Comparison of ENCODE assay signal across 26 mouse cellular contexts in the genomic region with DNA sequence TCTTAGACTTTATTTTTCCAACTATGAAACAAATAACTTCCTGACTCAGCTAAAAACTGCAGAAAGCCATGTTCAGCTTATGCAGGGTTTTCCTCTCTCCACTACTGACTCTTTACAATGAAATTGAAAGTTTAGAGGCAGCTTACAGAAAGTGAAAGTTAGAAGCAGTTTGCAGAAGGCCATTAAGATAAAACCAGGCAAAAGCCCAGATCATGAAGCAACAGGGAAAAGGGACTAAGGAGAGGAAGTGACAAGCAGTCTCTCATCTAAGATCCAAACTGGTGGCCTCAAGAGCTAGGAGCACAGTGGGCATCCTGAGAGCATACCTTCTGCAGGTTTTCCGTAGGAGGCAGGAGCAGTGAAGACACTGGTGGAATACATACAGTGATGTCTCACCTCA.
A peak's percentile ranks its signal among the peaks of the same experiment; 100 is the strongest.
DNase-seq lines count a peak whose midpoint lies in the region; ATAC-seq lines count a peak whose summit lies in the region.
"Had no signal": no experiment of that assay in that cellular context is flagged by ENCODE, and none has a peak within 500 bp of the region (broad histone marks: within the 10 kb centered on the region; RNA-seq: fewer than 3 reads in every experiment).

No protein-coding gene starts in this region.

- no peaks in the 10 kb centered on the region for H3K9me3 ChIP-seq in heart, embryonic 11.5 days (replicated peaks; ENCODE audit: control insufficient read depth, low read length)
- H3K9me3 ChIP-seq: embryonic facial prominence, embryonic 13.5 days; forebrain, embryonic 10.5 days; forebrain, embryonic 15.5 days; hindbrain, embryonic 15.5 days; intestine, embryonic 15.5 days; midbrain, embryonic 12.5 days; neural tube, embryonic 13.5 days had no signal

- no peak overlapping the region for H3K9ac ChIP-seq in heart, embryonic 11.5 days (ENCODE audit: low read depth, low read length)
- H3K9ac ChIP-seq: embryonic facial prominence, embryonic 13.5 days; forebrain, embryonic 15.5 days; hindbrain, embryonic 15.5 days; intestine, embryonic 15.5 days; liver, embryonic 14.5 days; midbrain, embryonic 12.5 days; neural tube, embryonic 13.5 days had no signal

- peak; percentile 87 for DNase-seq in heart, adult 11 months
- peak; percentile 65 for DNase-seq in 416B (ENCODE audit: low read depth)
- DNase-seq in MEL-GATA-1-ER (ENCODE audit: extremely low read depth, low read depth) = peak; percentile 4
- peak; percentile 7 for DNase-seq in induced T-regulatory cell, adult 2 months (ENCODE audit: low read depth)
- DNase-seq in right cerebral cortex, postnatal 36 days (ENCODE audit: low spot score in 2 of 2) = no peak
- DNase-seq in lung, postnatal 25 days (ENCODE audit: low spot score) = no peak
- no peak for DNase-seq in gastrocnemius, postnatal 4 days (ENCODE audit: low spot score in 2 of 2)
- DNase-seq: adrenal gland, postnatal 10 days; cerebellum, adult 11 months; cerebellum, adult 9-11 months; heart, postnatal 4 days; kidney, adult 2 months; kidney, postnatal 36 days; left cerebral cortex, postnatal 4 days; lung, adult 2 months; lung, postnatal 10 days had no signal

- H3K27ac ChIP-seq in heart, embryonic 11.5 days (ENCODE audit: low read depth, low read length) = no peak overlapping the region
- H3K27ac ChIP-seq: embryonic facial prominence, embryonic 13.5 days; forebrain, embryonic 10.5 days; forebrain, embryonic 15.5 days; hindbrain, embryonic 15.5 days; intestine, embryonic 15.5 days; layer of hippocampus, adult 2 months; liver, embryonic 14.5 days; midbrain, embryonic 12.5 days; neural tube, embryonic 13.5 days had no signal

- no peaks in the 10 kb centered on the region for H3K4me1 ChIP-seq in heart, embryonic 11.5 days (ENCODE audit: control insufficient read depth, insufficient read depth, low read length)
- H3K4me1 ChIP-seq: midbrain, embryonic 12.5 days; neural tube, embryonic 13.5 days had no signal

- no peak overlapping the region for H3K4me2 ChIP-seq in heart, embryonic 11.5 days
- H3K4me2 ChIP-seq: embryonic facial prominence, embryonic 13.5 days; forebrain, embryonic 15.5 days; hindbrain, embryonic 15.5 days; intestine, embryonic 15.5 days; midbrain, embryonic 12.5 days; neural tube, embryonic 13.5 days had no signal

- H3K27me3 ChIP-seq in heart, embryonic 11.5 days (ENCODE audit: control insufficient read depth, insufficient read depth, low read length) = no peaks in the 10 kb centered on the region
- H3K27me3 ChIP-seq: embryonic facial prominence, embryonic 13.5 days; forebrain, embryonic 15.5 days; hindbrain, embryonic 15.5 days; intestine, embryonic 15.5 days; midbrain, embryonic 12.5 days; neural tube, embryonic 13.5 days had no signal

- H3K4me3 ChIP-seq in heart, embryonic 11.5 days (ENCODE audit: low read depth, low read length) = no peak overlapping the region
- H3K4me3 ChIP-seq: embryonic facial prominence, embryonic 13.5 days; forebrain, embryonic 10.5 days; forebrain, embryonic 15.5 days; hindbrain, embryonic 15.5 days; intestine, embryonic 15.5 days; layer of hippocampus, adult 2 months; midbrain, embryonic 12.5 days; neural tube, embryonic 13.5 days had no signal

- 80% methylated on average over 1 of the region's 1 CpGs for WGBS in heart, embryonic 11.5 days (ENCODE audit: insufficient replicate concordance)

- no peaks in the 10 kb centered on the region for H3K36me3 ChIP-seq in heart, embryonic 11.5 days (ENCODE audit: control insufficient read depth, insufficient read depth, low read length)
- H3K36me3 ChIP-seq: embryonic facial prominence, embryonic 13.5 days; forebrain, embryonic 10.5 days; forebrain, embryonic 15.5 days; hindbrain, embryonic 15.5 days; intestine, embryonic 15.5 days; midbrain, embryonic 12.5 days; neural tube, embryonic 13.5 days had no signal

- ATAC-seq in heart, embryonic 11.5 days (replicated peaks; ENCODE audit: insufficient number of reproducible peaks, low FRiP score, low TSS enrichment) = no peak
- ATAC-seq: forebrain, embryonic 15.5 days; intestine, embryonic 15.5 days had no signal

Comparison
In these comparisons a context has a peak if more than half of its experiments do, and no peak if none do; other contexts are left out.
1. DNase-seq: peak in heart, adult 11 months (single experiment), 416B (single experiment), MEL-GATA-1-ER (single experiment) and induced T-regulatory cell, adult 2 months (single experiment); none in right cerebral cortex, postnatal 36 days (0 of 2), lung, postnatal 25 days (single experiment) and gastrocnemius, postnatal 4 days (0 of 2).